Mouse (Mus musculus): Measurements from ENCODE around the gene Fgd6. TPM values are rescaled to one million over a fixed set of nuclear protein-coding genes. Genes with fewer than 3 reads are reported as not detected.

Fgd6 gene
- polyA plus RNA-seq, 1 experiment from 2014 or later = 2.2 TPM

DNA sequence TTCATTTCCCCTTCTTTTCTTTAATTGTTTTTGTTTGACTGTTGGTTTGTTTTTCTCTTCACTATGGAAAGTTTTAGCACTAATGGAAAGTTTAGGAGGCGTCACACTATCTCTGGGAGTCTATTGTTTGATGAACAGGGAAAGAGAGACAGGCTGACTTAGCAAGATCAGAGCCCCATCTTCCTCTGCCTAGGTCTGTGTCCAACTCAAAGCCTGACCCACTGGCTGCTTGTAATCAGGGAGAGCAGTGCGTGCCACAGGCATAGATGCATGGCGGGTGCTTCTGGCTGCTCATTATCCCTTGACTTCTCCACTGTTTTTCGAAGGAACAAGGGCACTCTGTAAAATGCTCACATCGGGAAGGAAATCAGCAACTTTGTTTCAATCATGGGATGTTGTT lies 26.6 kb downstream of the Fgd6 start:
- Histone ChIP-seq H3K27me3 (replicated peaks; ENCODE audit: control insufficient read depth, insufficient read depth, low read length) (no peaks in the 10 kb centered on the region), H3K4me2 (replicated peaks; ENCODE audit: low read depth) (no peak overlapping the region), H3K9ac (ENCODE audit: low read depth, low read length) (no peak overlapping the region), H3K4me3 (ENCODE audit: low read depth, low read length) (no peak overlapping the region), H3K36me3 (ENCODE audit: control insufficient read depth, insufficient read depth) (no peaks in the 10 kb centered on the region), H3K27ac (ENCODE audit: low read depth, low read length) (no peak overlapping the region), H3K9me3 (ENCODE audit: control insufficient read depth) (no peaks in the 10 kb centered on the region), H3K4me1 (replicated peaks; ENCODE audit: control insufficient read depth, insufficient read depth, low read length) (no peaks in the 10 kb centered on the region)
- 80% methylated on average over 5 of the region's 5 CpGs for WGBS
- TF ChIP-seq CTCF (IDR thresholded peaks at IDR 0.05; ENCODE audit: low read depth) = no peak
- ATAC-seq = no peak

DNA sequence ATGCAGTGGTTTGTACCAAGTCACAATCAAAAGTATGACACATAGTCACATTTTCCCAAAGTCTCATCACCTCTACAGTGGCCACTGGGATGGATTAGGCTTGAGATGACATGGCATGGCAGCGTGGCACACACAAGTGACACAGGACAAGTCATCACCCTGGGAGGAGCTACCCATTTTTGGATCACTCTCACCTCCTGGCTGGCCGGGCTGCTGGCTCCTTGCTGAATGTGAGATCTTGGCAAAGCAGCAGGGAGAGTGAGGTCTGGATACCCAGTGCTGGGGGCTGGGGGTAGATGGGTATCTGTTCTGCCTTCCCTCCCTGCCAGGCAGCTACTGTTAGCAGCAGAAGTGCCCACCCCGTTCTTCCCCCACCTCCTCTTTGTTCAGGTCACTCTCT lies 31.1 kb downstream of the Fgd6 start:
- no peak overlapping the region for H3K4me2 ChIP-seq (replicated peaks; ENCODE audit: low read depth)
- TF ChIP-seq CTCF (IDR thresholded peaks at IDR 0.05; ENCODE audit: low read depth) = no peak
- 75% methylated on average over 3 of the region's 3 CpGs for WGBS
- no peak for ATAC-seq
- no peaks in the 10 kb centered on the region for H3K9me3 ChIP-seq (ENCODE audit: control insufficient read depth)
- H3K4me1 ChIP-seq (replicated peaks; ENCODE audit: control insufficient read depth, insufficient read depth, low read length) = no peaks in the 10 kb centered on the region
- no peaks in the 10 kb centered on the region for H3K36me3 ChIP-seq (ENCODE audit: control insufficient read depth, insufficient read depth)
- H3K9ac ChIP-seq (ENCODE audit: low read depth, low read length) = no peak overlapping the region
- no peak overlapping the region for H3K4me3 ChIP-seq (ENCODE audit: low read depth, low read length)
- H3K27ac ChIP-seq (ENCODE audit: low read depth, low read length) = no peak overlapping the region
- no peaks in the 10 kb centered on the region for H3K27me3 ChIP-seq (replicated peaks; ENCODE audit: control insufficient read depth, insufficient read depth, low read length)

DNA sequence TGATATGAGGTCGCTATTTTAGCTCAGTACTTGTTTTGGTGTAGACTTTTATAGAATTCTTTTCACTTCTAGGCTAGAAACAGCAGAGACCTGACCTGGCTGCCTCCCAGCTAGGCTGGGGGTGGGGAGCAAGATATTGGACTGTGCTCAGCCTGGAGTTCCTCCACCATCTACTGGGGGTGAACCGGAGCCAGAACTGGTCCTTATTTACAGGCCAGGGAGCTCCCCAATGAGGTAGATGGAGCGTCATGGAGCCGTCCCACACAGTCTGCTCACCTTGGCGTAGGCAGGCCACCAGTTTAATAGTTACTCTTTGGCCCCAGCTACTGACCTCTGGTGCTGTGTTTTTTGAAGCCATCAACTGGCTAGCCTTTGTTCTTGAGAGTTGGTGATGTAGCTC lies 32.9 kb downstream of the Fgd6 start:
- Histone ChIP-seq H3K4me2 (replicated peaks; ENCODE audit: low read depth) (no peak overlapping the region), H3K4me1 (replicated peaks; ENCODE audit: control insufficient read depth, insufficient read depth, low read length) (0 out of 2 replicates have a peak, but pooled peaks cover 4% of the 10 kb centered on the region), H3K9ac (ENCODE audit: low read depth, low read length) (no peak overlapping the region), H3K36me3 (ENCODE audit: control insufficient read depth, insufficient read depth) (no peaks in the 10 kb centered on the region), H3K27me3 (replicated peaks; ENCODE audit: control insufficient read depth, insufficient read depth, low read length) (no peaks in the 10 kb centered on the region), H3K27ac (ENCODE audit: low read depth, low read length) (no peak overlapping the region), H3K4me3 (ENCODE audit: low read depth, low read length) (no peak overlapping the region), H3K9me3 (ENCODE audit: control insufficient read depth) (no peaks in the 10 kb centered on the region)
- ATAC-seq = no peak
- WGBS = 77% methylated on average over 5 of the region's 5 CpGs
- no peak for TF ChIP-seq CTCF (IDR thresholded peaks at IDR 0.05; ENCODE audit: low read depth)

DNA sequence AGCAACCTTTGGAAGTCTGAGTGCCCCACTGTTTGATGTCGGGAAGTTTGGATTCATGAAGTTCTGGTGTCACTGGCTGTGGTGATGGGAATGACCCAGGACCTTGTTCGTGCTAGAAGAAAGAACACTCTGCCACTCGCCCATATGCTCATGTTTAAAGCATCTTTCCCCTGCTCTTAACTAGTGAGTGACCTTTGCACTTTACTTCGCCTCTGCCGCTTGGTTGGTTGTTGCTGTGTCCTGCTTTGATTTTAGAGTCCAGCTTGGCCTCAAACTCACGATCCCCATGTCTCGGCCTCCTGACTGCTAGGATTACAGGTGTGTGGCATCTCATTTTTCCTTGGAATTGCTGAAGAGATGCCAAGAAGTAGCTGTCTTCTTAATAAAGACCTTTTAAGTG lies 35.8 kb downstream of the Fgd6 start:
- 64% methylated on average over 7 of the region's 7 CpGs for WGBS
- ATAC-seq = no peak

DNA sequence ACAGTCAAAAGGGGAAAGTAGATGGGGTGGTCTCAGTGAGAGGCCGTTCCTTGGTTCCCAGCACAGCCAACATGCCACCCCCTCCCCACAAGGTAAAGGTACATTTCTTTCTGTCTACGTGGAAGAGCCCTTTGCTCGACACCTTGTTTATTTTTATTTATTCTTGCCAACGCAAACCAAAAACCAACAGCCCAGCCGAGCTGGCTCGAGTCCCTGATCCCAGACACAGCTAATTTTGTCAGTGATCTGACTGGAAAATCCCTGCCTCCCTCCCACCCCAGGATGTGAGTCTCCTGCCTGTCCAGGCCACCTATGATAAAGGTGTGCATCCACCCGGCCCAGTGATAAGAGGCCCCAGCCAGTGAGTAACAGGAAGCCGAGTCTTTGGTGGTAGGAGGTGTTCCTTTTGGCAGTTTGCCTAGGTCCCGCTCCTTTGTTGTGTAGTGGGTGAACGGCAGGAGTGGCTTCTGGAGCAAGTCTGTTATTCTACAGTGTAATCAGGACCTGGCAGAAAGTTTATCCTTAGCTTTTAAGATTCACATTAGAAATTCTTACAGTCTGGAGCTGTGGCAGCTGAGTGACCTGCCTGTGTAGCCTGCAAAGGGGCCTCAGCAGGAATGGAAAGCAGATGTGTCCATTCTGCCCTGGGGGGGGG lies 36.6 kb downstream of the Fgd6 start:
- Histone ChIP-seq H3K27ac (ENCODE audit: low read depth, low read length) (no peak overlapping the region), H3K9ac (ENCODE audit: low read depth, low read length) (no peak overlapping the region), H3K4me3 (ENCODE audit: low read depth, low read length) (no peak overlapping the region), H3K27me3 (replicated peaks; ENCODE audit: control insufficient read depth, insufficient read depth, low read length) (no peaks in the 10 kb centered on the region), H3K4me2 (replicated peaks; ENCODE audit: low read depth) (no peak overlapping the region), H3K4me1 (replicated peaks; ENCODE audit: control insufficient read depth, insufficient read depth, low read length) (0 out of 2 replicates have a peak, but pooled peaks cover 4% of the 10 kb centered on the region), H3K36me3 (ENCODE audit: control insufficient read depth, insufficient read depth) (no peaks in the 10 kb centered on the region), H3K9me3 (ENCODE audit: control insufficient read depth) (no peaks in the 10 kb centered on the region)
- no peak for TF ChIP-seq CTCF (IDR thresholded peaks at IDR 0.05; ENCODE audit: low read depth)
- 43% methylated on average over 10 of the region's 10 CpGs for WGBS
- peak; percentile 60 for ATAC-seq

More for the DNA sequence above, 35.8 kb downstream of the Fgd6 start:
- H3K36me3 ChIP-seq (ENCODE audit: control insufficient read depth, insufficient read depth) = no peaks in the 10 kb centered on the region
- 0 out of 2 replicates have a peak, but pooled peaks cover 4% of the 10 kb centered on the region for H3K4me1 ChIP-seq (replicated peaks; ENCODE audit: control insufficient read depth, insufficient read depth, low read length)
- no peak overlapping the region for H3K4me3 ChIP-seq (ENCODE audit: low read depth, low read length)
- H3K4me2 ChIP-seq (replicated peaks; ENCODE audit: low read depth) = no peak overlapping the region
- no peaks in the 10 kb centered on the region for H3K9me3 ChIP-seq (ENCODE audit: control insufficient read depth)
- no peak overlapping the region for H3K9ac ChIP-seq (ENCODE audit: low read depth, low read length)
- no peak for TF ChIP-seq CTCF (IDR thresholded peaks at IDR 0.05; ENCODE audit: low read depth)
- no peak overlapping the region for H3K27ac ChIP-seq (ENCODE audit: low read depth, low read length)
- H3K27me3 ChIP-seq (replicated peaks; ENCODE audit: control insufficient read depth, insufficient read depth, low read length) = no peaks in the 10 kb centered on the region

DNA sequence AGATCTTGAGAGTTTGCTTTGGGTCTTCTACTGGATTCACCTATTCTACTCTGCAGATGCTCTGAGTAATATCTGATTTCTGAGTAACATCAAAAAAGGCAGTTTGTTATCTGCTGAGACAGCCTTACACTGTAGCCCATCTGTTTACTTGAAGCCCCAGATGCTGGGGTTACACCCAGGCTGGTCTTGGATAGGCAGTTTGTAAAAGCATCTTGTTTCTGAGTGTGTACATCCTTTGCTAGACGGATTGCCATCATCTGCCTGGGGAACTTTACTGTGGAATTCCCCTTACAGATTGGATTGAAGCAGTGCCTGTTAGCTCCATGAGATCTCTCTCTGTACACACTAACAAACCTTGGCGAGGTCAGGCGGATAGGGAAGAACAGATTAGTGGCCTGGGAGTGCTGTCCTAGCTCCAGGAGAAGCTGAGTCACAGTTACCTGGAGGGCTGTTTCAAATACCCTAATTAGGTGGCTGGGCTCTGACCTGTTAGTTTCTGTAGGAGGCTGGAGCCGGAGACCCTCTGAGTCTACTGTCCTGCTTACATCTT lies 37.2 kb downstream of the Fgd6 start:
- 0 out of 2 replicates have a peak, but pooled peaks have one; percentile 28 for ATAC-seq
- no peaks in the 10 kb centered on the region for H3K27me3 ChIP-seq (replicated peaks; ENCODE audit: control insufficient read depth, insufficient read depth, low read length)
- H3K9ac ChIP-seq (ENCODE audit: low read depth, low read length) = no peak overlapping the region
- 53% methylated on average over 4 of the region's 4 CpGs for WGBS
- H3K4me2 ChIP-seq (replicated peaks; ENCODE audit: low read depth) = no peak overlapping the region
- H3K9me3 ChIP-seq (ENCODE audit: control insufficient read depth) = no peaks in the 10 kb centered on the region
- no peak overlapping the region for H3K27ac ChIP-seq (ENCODE audit: low read depth, low read length)
- H3K4me1 ChIP-seq (replicated peaks; ENCODE audit: control insufficient read depth, insufficient read depth, low read length) = 0 out of 2 replicates have a peak, but pooled peaks cover 4% of the 10 kb centered on the region
- no peak for TF ChIP-seq CTCF (IDR thresholded peaks at IDR 0.05; ENCODE audit: low read depth)
- no peak overlapping the region for H3K4me3 ChIP-seq (ENCODE audit: low read depth, low read length)
- H3K36me3 ChIP-seq (ENCODE audit: control insufficient read depth, insufficient read depth) = no peaks in the 10 kb centered on the region

All from intestine, postnatal 0 days (tissue).